Mouse (Mus musculus) CH12.LX (cell line): Measurements from ENCODE around the gene Ppm1b. TPM values are rescaled to one million over a fixed set of nuclear protein-coding genes. Genes with fewer than 3 reads are reported as not detected.

ENCODE experiments used
- DNase-seq: peaks from one replicate; pipeline ENCODE4 v3.0.0-alpha.2; 2013; ENCODE audit errors: extremely low read depth
- H3K27ac ChIP-seq: 2 replicates; pipeline ENCODE4 v1.5.1; 2012; ENCODE audit warnings: low read depth, mild to moderate bottlenecking, control low read depth, moderate library complexity; ENCODE audit not compliant: insufficient read depth
- H3K27me3 ChIP-seq: replicated peaks from 2 replicates; pipeline ENCODE3; 2012; ENCODE audit warnings: inconsistent platforms
- H3K36me3 ChIP-seq, 2 experiments: replicated peaks in 1 of 2; 2 replicates each; pipeline versions ENCODE3 to v1.6.1; 2012; ENCODE audit warnings: inconsistent platforms in 1 of 2, low read length in 1 of 2, mild to moderate bottlenecking in 1 of 2, mixed read lengths in 1 of 2, moderate library complexity in 1 of 2; ENCODE audit not compliant: control insufficient read depth in 1 of 2, insufficient read depth in 1 of 2
- H3K4me1 ChIP-seq, 2 experiments: 2 replicates each; pipeline ENCODE4 v1.6.1; 2012; ENCODE audit warnings: inconsistent platforms in 1 of 2, moderate library complexity in 1 of 2; ENCODE audit not compliant: insufficient read depth in 2 of 2, control insufficient read depth in 1 of 2
- H3K4me2 ChIP-seq: 2 replicates; pipeline ENCODE4 v1.6.1; 2012; ENCODE audit warnings: low read depth, mild to moderate bottlenecking, control low read depth; ENCODE audit not compliant: poor library complexity, insufficient read depth, severe bottlenecking
- H3K4me3 ChIP-seq, 3 experiments: fragments of 150-350 bp in 1 of 3; sonication (generic) in 1 of 3; replicated peaks in 1 of 3; 2 replicates each; pipeline versions ENCODE3 to v1.5.1; 2011 to 2012; ENCODE audit warnings: low read depth in 2 of 3, low read length in 2 of 3, mild to moderate bottlenecking in 2 of 3, moderate library complexity in 2 of 3, control low read depth in 1 of 3, improper control_type of control experiment in 1 of 3, inconsistent platforms in 1 of 3, mixed read lengths in 1 of 3; ENCODE audit not compliant: poor library complexity in 1 of 3
- H3K79me2 ChIP-seq: replicated peaks from 2 replicates; pipeline ENCODE4 v1.6.1; 2012; ENCODE audit warnings: mild to moderate bottlenecking, moderate library complexity; ENCODE audit not compliant: control insufficient read depth, poor library complexity, insufficient read depth, severe bottlenecking; ENCODE audit errors: extremely low read depth
- H3K9ac ChIP-seq: 2 replicates; pipeline ENCODE4 v1.6.1; 2012; ENCODE audit warnings: low read depth, mild to moderate bottlenecking, control low read depth, moderate library complexity; ENCODE audit not compliant: insufficient read depth
- H3K9me3 ChIP-seq: replicated peaks from 2 replicates; pipeline ENCODE3; 2012; ENCODE audit warnings: low read length, inconsistent platforms, mixed read lengths
- BHLHE40 ChIP-seq: IDR thresholded peaks from 2 replicates; pipeline ENCODE4 v1.6.1; 2011; ENCODE audit warnings: mild to moderate bottlenecking, low read depth, low read length, improper control_type of control experiment
- CHD1 ChIP-seq: IDR thresholded peaks from 2 replicates; pipeline ENCODE4 v1.6.1; 2012; ENCODE audit warnings: low read depth, low read length, improper control_type of control experiment, inconsistent platforms
- CTCF ChIP-seq, 2 experiments: IDR thresholded peaks in 1 of 2; conservative IDR thresholded peaks in 1 of 2; 2 replicates each; pipeline ENCODE4 v1.5.1; 2011 to 2012; ENCODE audit warnings: low read depth in 2 of 2, low read length in 2 of 2, improper control_type of control experiment in 1 of 2, inconsistent platforms in 1 of 2, mild to moderate bottlenecking in 1 of 2, moderate library complexity in 1 of 2
- HCFC1 ChIP-seq: IDR thresholded peaks from 2 replicates; pipeline ENCODE4 v1.6.1; 2012; ENCODE audit warnings: low read depth, mild to moderate bottlenecking, inconsistent platforms, low read length, improper control_type of control experiment
- MXI1 ChIP-seq: IDR thresholded peaks from 2 replicates; pipeline ENCODE4 v1.6.1; 2011; ENCODE audit warnings: mild to moderate bottlenecking, low read depth, low read length, improper control_type of control experiment
- PAX5 ChIP-seq: IDR thresholded peaks from 2 replicates; pipeline ENCODE4 v1.6.1; 2012; ENCODE audit warnings: low read length, inconsistent platforms, mixed read lengths
- POLR2A ChIP-seq: IDR thresholded peaks from 2 replicates; pipeline ENCODE4 v1.6.1; 2011; ENCODE audit warnings: low read depth, mild to moderate bottlenecking, improper control_type of control experiment, low read length
- RAD21 ChIP-seq: IDR thresholded peaks from 2 replicates; pipeline ENCODE4 v1.6.1; 2011; ENCODE audit warnings: low read depth, mild to moderate bottlenecking, low read length, improper control_type of control experiment, moderate library complexity
- SIN3A ChIP-seq: IDR thresholded peaks from 2 replicates; pipeline ENCODE4 v1.6.1; 2012; ENCODE audit warnings: low read length, improper control_type of control experiment, inconsistent platforms
- TCF12 ChIP-seq: IDR thresholded peaks from 2 replicates; pipeline ENCODE4 v1.6.1; 2014; ENCODE audit warnings: low read depth, mild to moderate bottlenecking, inconsistent platforms, low read length, improper control_type of control experiment
- ZKSCAN1 ChIP-seq: IDR thresholded peaks from 2 replicates; pipeline ENCODE4 v1.6.1; 2012; ENCODE audit warnings: low read depth, inconsistent platforms, low read length, improper control_type of control experiment, borderline replicate concordance
- ZNF384 ChIP-seq: IDR thresholded peaks from 2 replicates; pipeline ENCODE4 v1.6.1; 2012; ENCODE audit warnings: low read depth, low read length, improper control_type of control experiment, inconsistent platforms
- dilution Hi-C: fragments of 300-500 bp; cut with MboI; formaldehyde crosslinking; loops from 2 replicates; pipeline ENCODE4 v1.14.3; 2020; ENCODE audit warnings: low sequenced_read_pairs; ENCODE audit not compliant: extremely low pct_unique_long_range_greater_than_20kb, extremely low pct_ligation_motif_present
- in situ Hi-C: fragments of 300-500 bp; cut with MboI; formaldehyde crosslinking; loops from 3 replicates; pipeline ENCODE4 v1.14.3; 2019; ENCODE audit warnings: low sequenced_read_pairs, low pct_ligation_motif_present, low pct_unique_long_range_greater_than_20kb, mixed read lengths
- polyA plus RNA-seq: library from polyadenylated mRNA; unstranded; fragments of >175 nt; gene quantifications from 2 replicates; pipeline ENCODE4 v1.2.1, GENCODE M21; 2012; ENCODE audit warnings: low read depth; ENCODE audit not compliant: insufficient read length
- total RNA-seq, 2 experiments: library from RNA; depleted of rRNA; stranded (reverse); fragments of 300-350 nt in 1 of 2; fragments of >200 nt in 1 of 2; gene quantifications; 2 replicates each; pipeline ENCODE4 v1.2.3; 2012 to 2014

Gene Ppm1b
- total and polyA plus RNA-seq, 3 experiments = 37.7 to 49.6 (median 39.5) TPM

DNA sequence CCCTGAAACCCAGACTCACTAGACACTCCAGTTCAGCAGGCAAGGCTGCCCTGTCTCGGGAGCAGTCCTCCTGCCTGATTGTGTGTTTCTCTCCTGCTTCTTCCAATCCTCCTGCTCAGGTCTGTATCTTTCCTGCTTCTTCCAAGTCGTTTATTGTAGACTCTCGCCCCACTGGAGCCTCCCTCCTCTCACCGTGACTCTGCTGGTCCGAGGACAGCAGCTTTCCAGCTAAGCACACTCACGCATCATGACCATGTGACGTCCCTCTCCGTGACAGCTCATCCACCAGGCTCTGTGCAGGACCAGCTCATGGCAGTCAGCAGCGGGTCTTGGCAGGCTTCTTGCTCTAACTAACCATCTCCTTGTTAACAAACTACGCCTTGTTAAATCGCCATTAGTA is 77.5 kb downstream of the Ppm1b start:
- DNase-seq = no peak
- no peak overlapping the region for H3K9ac ChIP-seq
- dilution Hi-C loops (no loop called here), in situ Hi-C loops (no loop called here)
- H3K27me3 ChIP-seq = no peaks in the 10 kb centered on the region
- no peaks in the 10 kb centered on the region for H3K79me2 ChIP-seq
- peaks cover 0 to 4% of the 10 kb centered on the region in 2 experiments; a peak in 1 of 4 replicates for H3K4me1 ChIP-seq
- H3K9me3 ChIP-seq = no peaks in the 10 kb centered on the region
- no peak overlapping the region for H3K4me2 ChIP-seq
- H3K36me3 ChIP-seq = no peaks in the 10 kb centered on the region
- H3K4me3 ChIP-seq = no peak overlapping the region
- TF ChIP-seq RAD21 = no peak
- TF ChIP-seq TCF12 = no peak
- H3K27ac ChIP-seq = no peak overlapping the region

DNA sequence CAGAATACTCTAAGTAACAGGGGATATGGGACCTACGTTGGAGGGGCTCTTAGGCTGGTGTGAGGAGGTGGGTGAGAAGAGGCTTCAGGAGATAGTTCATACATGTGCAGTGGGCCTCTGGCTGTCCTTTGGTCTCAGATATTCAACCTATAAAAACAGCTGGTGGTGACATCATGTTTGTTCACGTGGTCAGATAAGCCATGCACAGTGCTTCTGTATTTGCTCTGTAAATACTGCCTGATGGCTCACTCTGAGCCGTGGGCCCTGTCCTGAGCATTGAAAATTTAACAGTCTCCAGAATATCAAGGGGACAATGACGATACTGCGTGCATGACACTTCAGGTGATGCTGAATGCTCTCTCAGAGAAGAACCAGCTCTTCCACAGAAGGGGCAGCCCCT is 81.3 kb downstream of the Ppm1b start:
- Histone ChIP-seq H3K36me3 (no peaks in the 10 kb centered on the region), H3K4me2 (no peak overlapping the region), H3K79me2 (no peaks in the 10 kb centered on the region), H3K4me1 (peaks cover 0 to 6% of the 10 kb centered on the region in 2 experiments; a peak in 1 of 4 replicates), H3K4me3 (no peak overlapping the region), H3K9ac (no peak overlapping the region), H3K9me3 (no peaks in the 10 kb centered on the region), H3K27ac (no peak overlapping the region), H3K27me3 (no peaks in the 10 kb centered on the region)
- no peak for DNase-seq
- dilution Hi-C loops = no loop called here
- in situ Hi-C loops = no loop called here
- TF ChIP-seq SIN3A = no peak

DNA sequence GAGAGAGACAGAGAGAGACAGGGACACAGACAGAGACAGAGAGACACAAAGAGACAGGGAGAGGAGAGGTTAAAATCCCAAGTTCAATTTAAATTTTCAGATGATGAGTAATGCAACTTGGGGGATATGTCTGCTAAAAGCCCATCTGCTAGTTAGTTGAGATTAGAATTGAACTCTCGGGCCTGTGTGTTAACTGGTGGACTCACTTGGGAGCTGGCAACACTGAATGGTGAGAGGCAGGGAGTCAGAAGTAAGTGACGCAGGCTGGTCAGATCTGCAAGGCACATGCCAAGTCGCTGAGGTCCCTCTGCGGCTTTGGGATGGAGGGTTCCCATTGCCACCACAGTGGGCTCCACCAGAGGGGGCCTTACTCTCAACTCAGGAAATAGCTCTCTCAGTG is 81.8 kb downstream of the Ppm1b start:
- no peak overlapping the region for H3K27ac ChIP-seq

DNA sequence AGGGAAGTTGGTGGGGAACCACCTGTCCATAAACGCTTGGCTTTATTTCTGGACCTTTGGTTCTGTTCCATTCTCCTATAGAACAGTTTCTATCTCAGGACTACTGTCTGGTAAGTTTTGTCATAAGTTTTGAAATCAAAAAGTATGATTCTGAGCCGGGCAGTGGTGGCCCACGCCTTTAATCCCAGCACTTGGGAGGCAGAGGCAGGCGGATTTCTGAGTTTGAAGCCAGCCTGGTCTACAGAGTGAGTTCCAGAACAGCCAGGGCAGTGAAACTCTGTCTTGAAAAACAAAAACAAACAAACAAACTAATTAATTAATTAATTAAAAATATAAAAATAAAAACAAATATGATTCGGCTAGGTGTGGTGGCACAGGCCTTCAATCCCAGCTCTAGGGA is 82.2 kb downstream of the Ppm1b start:
- in situ Hi-C loops (no loop called here), dilution Hi-C loops (no loop called here)
- no peak overlapping the region for H3K4me2 ChIP-seq
- no peak overlapping the region for H3K4me3 ChIP-seq
- H3K9ac ChIP-seq = no peak overlapping the region
- H3K27me3 ChIP-seq = no peaks in the 10 kb centered on the region
- H3K79me2 ChIP-seq = no peaks in the 10 kb centered on the region
- H3K9me3 ChIP-seq = no peaks in the 10 kb centered on the region
- H3K36me3 ChIP-seq = no peaks in the 10 kb centered on the region
- no peak overlapping the region for H3K27ac ChIP-seq
- H3K4me1 ChIP-seq = peaks cover 0 to 6% of the 10 kb centered on the region in 2 experiments; a peak in 1 of 4 replicates
- no peak for DNase-seq
- TF ChIP-seq MXI1 = no peak
- no peak for TF ChIP-seq POLR2A
- TF ChIP-seq ZNF384 = no peak
- no peak for TF ChIP-seq CHD1
- no peak for TF ChIP-seq BHLHE40
- no peak for TF ChIP-seq HCFC1
- no peak for TF ChIP-seq PAX5

More for the DNA sequence above, 81.8 kb downstream of the Ppm1b start:
- Histone ChIP-seq H3K36me3 (no peaks in the 10 kb centered on the region), H3K4me2 (no peak overlapping the region), H3K4me1 (peaks cover 0 to 6% of the 10 kb centered on the region in 2 experiments; a peak in 1 of 4 replicates), H3K4me3 (no peak overlapping the region), H3K9me3 (no peaks in the 10 kb centered on the region), H3K27me3 (no peaks in the 10 kb centered on the region), H3K79me2 (no peaks in the 10 kb centered on the region), H3K9ac (no peak overlapping the region)
- TF ChIP-seq ZKSCAN1 (no peak), CTCF (conservative IDR thresholded peaks at IDR 0.05 in 1 of 2, IDR thresholded peaks at IDR 0.05 in 1 of 2; ENCODE audit: low read depth in 2 of 2, low read length in 2 of 2) (no peak)
- in situ Hi-C loops (no loop called here), dilution Hi-C loops (no loop called here)
- no peak for DNase-seq
